Mouse (Mus musculus): ENCODE results near the gene Pdcd4.
"Not testable (repeated sequence)": the region's sequence is repeated elsewhere in the genome, so short reads cannot be mapped to it uniquely, and the experiment has no call there.

Pdcd4 gene

GRCm38 (mm10) chr19:53899941-53900610, 8.0 kb downstream of the Pdcd4 start:
- no peak for DNase-seq (ENCODE audit: low read depth, low spot score)

DNA sequence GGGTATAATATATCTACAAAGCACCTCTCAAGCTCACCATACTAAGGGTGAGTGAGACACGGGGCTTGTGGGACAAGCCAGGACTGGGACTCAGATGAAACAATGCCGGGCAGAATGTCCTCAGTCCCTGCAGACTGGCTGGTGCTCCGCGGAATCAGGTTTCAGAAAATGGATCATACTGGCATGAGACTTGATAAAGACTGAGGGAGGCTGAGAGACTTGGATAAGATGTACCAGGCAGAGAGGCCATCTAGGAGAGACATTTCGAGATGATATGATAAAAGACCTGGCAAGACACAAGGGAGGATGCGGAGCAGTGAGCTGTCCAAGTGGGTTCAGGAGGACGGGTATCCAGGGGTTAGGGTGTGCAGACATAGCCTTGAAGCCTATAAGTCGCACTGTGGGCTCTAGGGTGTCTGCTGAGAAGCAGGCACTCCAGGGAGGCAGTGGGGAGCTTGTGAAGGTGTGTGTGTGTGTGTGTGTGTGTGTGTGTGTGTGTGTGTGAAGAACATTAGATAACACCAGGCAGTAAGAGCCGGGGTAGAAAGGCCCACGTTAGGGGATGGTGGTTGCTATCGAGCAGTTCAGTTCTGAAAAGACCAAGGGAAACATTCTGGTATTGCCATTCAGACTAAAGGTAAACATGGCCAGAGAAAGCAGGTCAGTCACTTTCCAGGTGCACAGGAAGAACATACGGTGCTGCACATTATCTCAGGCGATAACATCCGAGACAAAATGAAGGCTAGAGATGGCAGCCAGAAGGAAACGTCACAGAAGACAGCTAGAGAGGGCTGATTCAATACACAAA, 10.1 kb downstream of the Pdcd4 start:
- DNase-seq (ENCODE audit: low read depth, low spot score) = no peak

- peak; percentile 94 for DNase-seq (ENCODE audit: low read depth, low spot score)
These were observed 10.9 kb downstream of the Pdcd4 start for GRCm38 (mm10) chr19:53902739-53903487.

DNA sequence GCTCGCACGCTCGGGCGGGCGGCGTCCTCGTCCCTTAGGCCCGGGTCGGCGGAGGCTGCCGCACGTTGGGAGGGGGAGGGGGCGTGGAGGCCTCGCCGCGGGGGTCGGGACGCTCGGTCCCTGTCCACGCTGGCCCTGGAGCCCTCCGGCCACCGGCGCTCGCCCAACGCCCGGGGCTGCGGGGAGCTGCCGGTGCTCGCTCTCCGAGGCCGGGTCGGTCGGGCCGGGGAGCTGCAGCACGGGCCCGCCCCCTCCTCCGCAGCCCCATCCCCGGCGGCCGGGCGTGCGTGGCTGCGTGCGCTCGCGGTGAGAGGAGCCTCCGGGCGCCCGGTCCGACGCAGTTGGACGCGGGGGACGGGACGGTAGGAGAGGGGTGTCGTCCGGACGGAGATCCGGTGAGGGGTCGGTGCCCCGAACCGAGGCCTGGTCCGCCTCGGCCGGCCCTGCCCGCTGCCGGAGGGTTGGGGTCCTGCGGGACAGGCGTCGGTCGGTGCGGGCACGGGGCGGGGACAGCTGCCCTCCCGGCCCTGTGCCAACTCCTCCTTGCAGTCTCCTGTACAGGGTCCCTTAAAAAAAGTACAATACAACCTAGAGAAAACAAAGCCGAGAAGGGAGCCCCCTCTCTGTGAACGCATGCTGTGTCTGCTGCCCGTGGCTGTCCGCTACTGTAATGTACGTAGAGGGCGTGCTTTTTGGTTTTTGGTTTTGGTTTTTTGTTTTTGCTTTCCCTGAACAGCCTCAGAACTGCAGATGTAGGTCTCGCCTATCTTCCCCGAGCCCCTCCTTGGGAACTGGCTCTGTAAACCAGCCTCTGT, 11.7 kb downstream of the Pdcd4 start:
- DNase-seq (ENCODE audit: low read depth, low spot score) = no peak

DNA sequence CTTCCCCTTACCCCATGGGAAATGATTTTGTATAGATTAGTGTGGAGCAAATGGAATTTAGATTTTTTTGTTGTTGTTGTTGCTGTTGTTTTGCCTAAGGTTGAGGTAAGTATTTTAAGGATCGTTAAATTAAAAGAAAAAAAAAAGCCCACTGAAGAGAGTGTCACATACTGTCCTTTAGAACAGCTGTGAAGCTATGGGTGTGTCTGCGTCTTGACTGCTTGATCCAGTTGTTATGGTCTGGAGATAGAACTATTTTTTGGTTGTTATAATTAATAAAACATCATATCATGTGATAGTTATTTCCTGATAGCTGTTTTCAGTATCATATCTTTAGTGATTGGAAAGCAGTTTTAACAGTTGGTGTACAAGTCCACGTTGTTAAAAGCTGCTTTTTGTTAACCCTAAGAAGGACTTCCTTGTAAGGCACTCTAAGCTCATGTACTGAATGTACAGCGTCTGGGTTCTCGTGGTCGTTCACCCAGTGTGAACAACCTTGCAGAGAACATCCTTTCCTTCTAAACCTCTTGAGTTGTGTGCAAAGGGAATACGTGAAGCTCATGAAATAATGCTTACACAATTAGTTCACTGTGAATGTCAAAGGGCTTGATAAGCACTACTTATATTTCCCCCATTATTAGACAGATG, 12.9 kb downstream of the Pdcd4 start:
- DNase-seq (ENCODE audit: low read depth, low spot score) = no peak

GRCm38 (mm10) chr19:53906033-53906702, 14.1 kb downstream of the Pdcd4 start:
- DNase-seq (ENCODE audit: low read depth, low spot score) = no peak

GRCm38 (mm10) chr19:53906703-53907070, 14.7 kb downstream of the Pdcd4 start:
- not testable (repeated sequence) for DNase-seq (ENCODE audit: low read depth, low spot score)

DNA sequence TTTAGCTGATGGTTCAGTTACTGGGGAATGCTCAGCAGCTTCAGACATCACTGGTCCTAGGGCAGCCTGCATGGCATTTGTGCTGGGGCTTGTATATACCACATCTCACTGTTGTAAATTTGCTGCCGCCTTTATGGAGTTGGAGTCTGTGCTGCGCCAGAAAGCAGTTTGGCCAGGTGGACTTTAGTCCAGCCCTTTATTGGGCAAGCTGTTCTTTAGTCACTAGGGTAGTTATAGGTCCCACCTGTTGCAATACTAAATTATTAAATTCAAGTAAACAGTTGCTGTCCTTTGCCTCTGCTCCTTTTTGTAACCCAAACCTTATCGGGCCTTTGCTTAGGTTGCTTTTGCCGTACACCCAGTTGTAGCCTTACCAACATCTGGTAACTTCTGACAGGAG, 22.9 kb downstream of the Pdcd4 start:
- DNase-seq (ENCODE audit: low read depth, low spot score) = no peak

- DNase-seq (ENCODE audit: low read depth, low spot score) = no peak
These were observed 27.5 kb downstream of the Pdcd4 start for GRCm38 (mm10) chr19:53919541-53919940.

- DNase-seq (ENCODE audit: low read depth, low spot score) = not testable (repeated sequence)
These were observed 30.0 kb downstream of the Pdcd4 start for GRCm38 (mm10) chr19:53921996-53922395.

- DNase-seq (ENCODE audit: low read depth, low spot score) = no peak
These were observed 33.3 kb downstream of the Pdcd4 start for GRCm38 (mm10) chr19:53925338-53925751.

GRCm38 (mm10) chr19:53926705-53927104, 34.7 kb downstream of the Pdcd4 start:
- no peak for DNase-seq (ENCODE audit: low read depth, low spot score)

- DNase-seq (ENCODE audit: low read depth, low spot score) = no peak
These were observed 37.2 kb downstream of the Pdcd4 start for GRCm38 (mm10) chr19:53929218-53929617.

DNA sequence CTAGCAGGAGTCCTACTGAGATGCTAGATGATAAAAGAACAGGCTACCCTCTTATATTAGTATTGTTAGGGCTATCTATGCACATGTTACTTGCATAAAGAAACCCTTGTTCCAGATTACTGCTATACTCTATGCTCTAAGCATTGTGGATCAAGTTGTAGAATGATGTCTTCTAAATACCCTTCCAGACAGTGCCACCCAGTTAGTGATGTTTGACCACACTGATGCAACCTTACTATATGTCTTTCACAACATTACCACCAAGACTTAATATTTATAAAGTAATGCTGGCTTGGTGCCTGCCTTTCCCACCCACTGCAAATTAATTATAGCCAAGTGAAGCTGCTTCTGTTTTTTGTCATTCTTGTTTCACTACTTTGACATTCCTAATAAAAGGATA, 41.0 kb downstream of the Pdcd4 start:
- DNase-seq (ENCODE audit: low read depth, low spot score) = no peak

- DNase-seq (ENCODE audit: low read depth, low spot score) = no peak
These were observed 42.0 kb downstream of the Pdcd4 start for GRCm38 (mm10) chr19:53934046-53934445.

GRCm38 (mm10) chr19:53939467-53939866, 47.4 kb downstream of the Pdcd4 start:
- DNase-seq (ENCODE audit: low read depth, low spot score) = no peak

GRCm38 (mm10) chr19:53941139-53941538, 49.1 kb downstream of the Pdcd4 start:
- DNase-seq (ENCODE audit: low read depth, low spot score) = no peak

- no peak for DNase-seq (ENCODE audit: low read depth, low spot score)
These were observed 50.3 kb downstream of the Pdcd4 start for GRCm38 (mm10) chr19:53942342-53942741.

DNA sequence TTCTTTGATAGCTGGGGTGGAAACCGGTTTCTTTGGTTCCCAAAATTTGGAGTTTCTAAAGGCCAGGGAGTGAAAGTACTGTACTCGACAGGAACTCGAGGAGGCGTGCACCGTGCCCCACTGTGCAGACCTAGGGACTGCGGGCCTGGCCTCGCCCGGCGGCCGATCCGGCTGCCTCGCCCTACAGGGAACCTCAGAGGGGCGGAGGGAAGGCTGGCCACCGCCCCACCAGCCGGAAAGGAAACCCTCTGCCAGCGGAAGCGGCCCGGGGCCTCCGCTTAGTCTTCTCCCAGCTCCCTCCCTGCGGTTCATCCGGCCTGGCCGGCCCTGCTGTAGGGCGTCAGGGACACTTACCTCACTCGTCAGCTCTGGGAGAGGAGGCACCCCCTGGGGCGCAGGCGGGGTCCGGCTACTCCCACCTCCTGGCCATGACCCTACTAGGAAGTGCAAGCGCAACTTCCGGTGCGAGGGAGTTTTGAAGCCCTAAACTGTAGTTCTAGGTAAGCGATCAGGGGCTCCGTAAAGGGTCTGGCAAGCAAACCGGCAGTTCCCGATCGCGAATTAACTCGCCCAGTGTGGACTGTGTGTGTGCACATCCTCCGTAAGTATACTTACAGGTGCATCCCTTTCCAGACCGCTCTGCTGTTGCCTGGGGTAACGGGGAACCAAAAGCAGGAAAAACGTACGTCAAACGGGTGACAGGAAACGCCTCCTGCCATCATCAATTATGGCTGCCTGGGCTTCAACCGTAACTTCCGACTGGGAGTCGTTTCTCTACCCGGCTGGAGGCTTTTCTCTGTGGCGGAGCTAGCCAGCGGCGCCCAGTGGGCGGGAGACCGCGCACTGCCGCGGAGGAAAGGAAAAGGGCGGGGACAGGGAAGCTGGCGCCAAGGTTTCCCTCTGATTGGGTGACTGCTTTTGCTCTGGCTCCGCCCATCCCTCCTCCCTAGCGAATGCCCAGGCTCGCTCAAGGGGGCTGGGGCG, 52.1 kb downstream of the Pdcd4 start, which contains the start of the genes Shoc2 and Bbip1:
Gene Shoc2 (plus strand): TSS at position 505 of the 984 bp plus-strand sequence.
Gene Bbip1 (minus strand): TSS at position 826 of the 984 bp plus-strand sequence.
- peak; percentile 99 for DNase-seq (ENCODE audit: low read depth, low spot score)
